Mouse (Mus musculus): ENCODE measurements around the gene Adamts13.

GRCm38 (mm10) chr2:26997498-26997897 is 24.3 kb downstream of the Adamts13 start:
- TF ChIP-seq EP300 (IDR thresholded peaks at IDR 0.05; ENCODE audit: low read depth) (no peak), CTCF (IDR thresholded peaks at IDR 0.05; ENCODE audit: low read depth) (no peak)

All from heart, postnatal 0 days (tissue).